Mouse (Mus musculus): ENCODE data around the gene Hlcs.

DNA sequence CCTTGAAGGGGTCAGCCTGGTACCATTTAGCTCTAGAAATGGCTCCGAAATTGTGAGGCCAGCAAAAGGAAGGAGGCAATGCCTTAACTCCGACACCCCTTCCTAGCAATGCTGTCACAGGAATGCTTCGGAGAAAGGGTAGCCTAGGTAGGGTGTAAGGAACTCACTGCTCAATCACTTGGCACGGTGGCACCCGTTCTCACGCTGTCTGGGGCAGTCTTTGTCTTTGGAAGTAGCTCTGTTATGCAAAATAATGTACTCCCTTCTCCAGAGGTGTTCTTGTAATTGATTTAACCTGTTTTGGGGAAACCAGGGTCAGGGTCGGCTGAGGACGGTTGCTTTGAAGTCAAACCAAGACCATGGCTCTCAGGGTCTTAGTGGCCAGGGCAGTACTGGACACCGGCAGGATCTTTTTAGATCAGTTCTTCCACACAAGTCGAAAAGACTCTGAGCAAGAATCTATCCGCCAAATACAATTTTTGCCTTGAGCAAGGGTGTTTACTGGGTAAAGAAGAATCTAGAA lies 225.1 kb downstream of the Hlcs start:
- TF ChIP-seq CTCF (IDR thresholded peaks at IDR 0.05; ENCODE audit: control insufficient read depth, insufficient read depth, low read length) (no peak), POLR2A (IDR thresholded peaks at IDR 0.05; ENCODE audit: borderline replicate concordance, control insufficient read depth, low read depth, low read length) (no peak)

All from bone marrow, adult 2 months (tissue).